Mouse (Mus musculus) hindbrain, embryonic 13.5 days (tissue): ENCODE results near the gene Gusb. TPM values are rescaled to one million over a fixed set of nuclear protein-coding genes. Genes with fewer than 3 reads are reported as not detected.

Source experiments
- ATAC-seq: fragments of 200-750 bp; cut with Nextera tagmentation; 2 replicates; pipeline ENCODE4 v1.8.0; 2017; ENCODE audit warnings: moderate TSS enrichment; ENCODE audit not compliant: low FRiP score
- H3K27ac ChIP-seq: fragments of 300-500 bp; sonication (generic); 2 replicates; pipeline ENCODE4 v1.5.1; 2015; ENCODE audit warnings: inconsistent platforms, mild to moderate bottlenecking, moderate library complexity
- H3K27me3 ChIP-seq: fragments of 300-500 bp; sonication (generic); 2 replicates; pipeline ENCODE4 v1.6.1; 2015; ENCODE audit warnings: mild to moderate bottlenecking, inconsistent platforms
- H3K36me3 ChIP-seq: fragments of 300-500 bp; sonication (generic); 2 replicates; pipeline ENCODE4 v1.6.1; 2015; ENCODE audit warnings: mild to moderate bottlenecking, inconsistent platforms
- H3K4me1 ChIP-seq: fragments of 300-500 bp; sonication (generic); replicated peaks from 2 replicates; pipeline ENCODE4 v1.6.1; 2015; ENCODE audit warnings: inconsistent platforms
- H3K4me2 ChIP-seq: fragments of 300-500 bp; sonication (generic); 2 replicates; pipeline ENCODE4 v1.6.1; 2015; ENCODE audit warnings: inconsistent platforms, mild to moderate bottlenecking, moderate library complexity
- H3K4me3 ChIP-seq: fragments of 300-500 bp; sonication (generic); 2 replicates; pipeline ENCODE4 v1.5.1; 2015; ENCODE audit warnings: mild to moderate bottlenecking, inconsistent platforms
- H3K9ac ChIP-seq: fragments of 300-500 bp; sonication (generic); 2 replicates; pipeline ENCODE4 v1.6.1; 2015; ENCODE audit warnings: mild to moderate bottlenecking, inconsistent platforms
- H3K9me3 ChIP-seq: fragments of 300-500 bp; sonication (generic); 2 replicates; pipeline ENCODE4 v1.6.1; 2016; ENCODE audit warnings: inconsistent platforms
- WGBS: fragments of 180-500 bp; shearing (Covaris S2); methylation state at CpG from one replicate; pipeline ENCODE4 v1.1.7; 2015; 5-methylcytosine and 5-hydroxymethylcytosine counted together
- polyA plus RNA-seq: library from polyadenylated mRNA; unstranded; fragments of >200 nt; fragmentation: Nextera tagmentation; extraction: Ambion mirVana; gene quantifications from 2 replicates; pipeline ENCODE4 v1.2.1, GENCODE M21; 2015

Gene Gusb
- polyA plus RNA-seq, 1 experiment from 2014 or later: 28.9 TPM

- WGBS: 63% methylated on average over 5 of the region's 5 CpGs
- Histone ChIP-seq H3K36me3 (peaks cover 12% of the 10 kb centered on the region; the same call in 1 of the 2 replicates), H3K9me3 (no peaks in the 10 kb centered on the region), H3K27me3 (peaks cover 4% of the 10 kb centered on the region; the same call in 1 of the 2 replicates), H3K4me2 (no peak overlapping the region), H3K4me3 (no peak overlapping the region), H3K4me1 (peaks cover 14% of the 10 kb centered on the region), H3K27ac (no peak overlapping the region), H3K9ac (peak overlapping the region; percentile 21; the same call in 1 of the 2 replicates)
- no peak for ATAC-seq
Observed at GRCm38 (mm10) chr5:130021361-130021966, 18.6 kb upstream of the Gusb start.

DNA sequence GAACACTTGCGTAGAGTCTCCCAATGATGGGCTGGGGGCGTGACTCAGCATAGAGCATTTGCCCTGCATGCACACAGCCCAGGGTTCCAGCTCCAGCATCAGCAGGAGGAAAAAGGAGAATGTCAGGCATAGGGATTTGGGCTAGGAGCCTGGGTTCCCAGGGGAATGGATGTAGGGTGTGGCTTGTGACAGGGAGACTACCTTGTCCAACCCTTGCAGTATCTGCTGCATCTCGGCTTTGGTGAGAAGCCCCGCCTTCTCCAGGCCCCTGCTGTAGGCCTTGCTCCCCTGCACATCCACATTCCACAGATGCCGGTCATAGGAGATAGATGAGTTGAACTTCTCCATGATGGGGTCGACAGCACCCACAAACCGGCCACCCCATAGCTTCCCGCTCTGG, 16.6 kb upstream of the Gusb start:
- Histone ChIP-seq H3K27me3 (no peaks in the 10 kb centered on the region), H3K4me2 (no peak overlapping the region), H3K9me3 (no peaks in the 10 kb centered on the region), H3K27ac (no peak overlapping the region), H3K36me3 (peaks cover 28% of the 10 kb centered on the region), H3K9ac (no peak overlapping the region), H3K4me1 (peaks cover 11% of the 10 kb centered on the region), H3K4me3 (no peak overlapping the region)
- WGBS: 84% methylated on average over 8 of the region's 8 CpGs
- no peak for ATAC-seq

DNA sequence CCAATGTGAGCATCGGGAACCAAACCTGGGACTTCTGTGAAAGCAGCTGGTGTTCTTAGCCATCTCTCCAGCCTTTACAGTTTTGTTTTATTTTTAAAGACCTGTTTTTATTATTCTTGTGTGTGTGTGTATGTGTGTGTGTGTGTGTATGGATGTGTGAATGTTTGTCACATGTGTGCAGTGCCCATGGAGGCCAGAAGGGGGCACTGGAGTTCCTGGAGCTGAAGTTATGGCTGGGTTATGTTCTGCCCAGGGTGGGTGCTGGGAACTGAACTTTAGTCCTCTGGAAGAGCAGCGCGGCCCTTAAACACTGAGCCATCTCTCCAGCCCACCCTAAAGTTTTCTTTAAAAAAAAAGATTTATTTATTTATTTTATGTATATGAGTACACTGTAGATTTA, 12.3 kb upstream of the Gusb start:
- H3K27ac ChIP-seq: no peak overlapping the region
- H3K9ac ChIP-seq: no peak overlapping the region
- no peaks in the 10 kb centered on the region for H3K27me3 ChIP-seq
- no peak overlapping the region for H3K4me3 ChIP-seq
- H3K9me3 ChIP-seq: peaks cover 7% of the 10 kb centered on the region; the same call in 1 of the 2 replicates
- no peaks in the 10 kb centered on the region for H3K4me1 ChIP-seq
- 98% methylated on average over 3 of the region's 3 CpGs for WGBS
- ATAC-seq: no peak
- H3K4me2 ChIP-seq: no peak overlapping the region
- H3K36me3 ChIP-seq: peaks cover 57% of the 10 kb centered on the region

GRCm38 (mm10) chr5:130010961-130011360, 8.1 kb upstream of the Gusb start:
- Histone ChIP-seq H3K9me3 (peaks cover 7% of the 10 kb centered on the region; the same call in 1 of the 2 replicates), H3K4me2 (no peak overlapping the region), H3K9ac (no peak overlapping the region), H3K36me3 (peaks cover 43% of the 10 kb centered on the region), H3K27me3 (no peaks in the 10 kb centered on the region), H3K4me3 (no peak overlapping the region), H3K27ac (no peak overlapping the region), H3K4me1 (no peaks in the 10 kb centered on the region)
- no peak for ATAC-seq
- WGBS: 96% methylated on average over 5 of the region's 5 CpGs

GRCm38 (mm10) chr5:130009784-130010183, 6.9 kb upstream of the Gusb start:
- no peak for ATAC-seq
- 97% methylated on average over 4 of the region's 4 CpGs for WGBS
- Histone ChIP-seq H3K4me3 (no peak overlapping the region), H3K27me3 (no peaks in the 10 kb centered on the region), H3K9ac (no peak overlapping the region), H3K4me1 (no peaks in the 10 kb centered on the region), H3K36me3 (peaks cover 31% of the 10 kb centered on the region), H3K4me2 (no peak overlapping the region), H3K9me3 (peaks cover 14% of the 10 kb centered on the region), H3K27ac (no peak overlapping the region)

DNA sequence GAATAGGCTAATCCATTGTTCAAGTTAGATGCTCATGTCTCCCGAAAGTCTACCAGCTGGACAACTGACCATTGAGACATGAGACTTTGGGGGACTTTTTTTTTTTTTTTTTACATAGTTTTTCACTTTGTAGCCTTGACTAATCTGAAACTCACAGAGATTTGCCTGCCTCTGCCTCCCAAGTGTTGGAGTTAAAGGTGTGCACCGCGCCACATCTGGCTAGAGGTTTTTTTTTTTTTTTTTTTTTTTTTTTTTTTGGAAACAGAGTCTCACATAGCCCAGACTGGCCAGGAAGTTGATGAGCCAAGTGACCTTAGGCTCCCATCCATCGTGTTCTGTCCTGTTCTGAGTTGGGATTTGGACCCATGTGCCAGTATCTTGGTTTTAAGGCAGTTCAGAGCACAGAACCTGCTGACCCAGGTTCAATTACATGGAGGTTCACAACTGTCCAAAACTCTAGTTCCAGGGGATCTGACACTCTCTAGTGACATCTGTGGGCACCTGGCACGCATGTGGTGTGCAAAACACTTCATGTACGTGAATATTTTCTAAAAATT, 5.3 kb upstream of the Gusb start:
- no peak for ATAC-seq
- peaks cover 14% of the 10 kb centered on the region for H3K9me3 ChIP-seq
- H3K4me3 ChIP-seq: no peak overlapping the region
- H3K36me3 ChIP-seq: peaks cover 23% of the 10 kb centered on the region
- 80% methylated on average over 6 of the region's 6 CpGs for WGBS
- H3K4me2 ChIP-seq: no peak overlapping the region
- H3K27ac ChIP-seq: no peak overlapping the region
- no peak overlapping the region for H3K9ac ChIP-seq
- 0 out of 2 replicates have a peak, but pooled peaks cover under 1% of the 10 kb centered on the region for H3K4me1 ChIP-seq
- H3K27me3 ChIP-seq: no peaks in the 10 kb centered on the region

DNA sequence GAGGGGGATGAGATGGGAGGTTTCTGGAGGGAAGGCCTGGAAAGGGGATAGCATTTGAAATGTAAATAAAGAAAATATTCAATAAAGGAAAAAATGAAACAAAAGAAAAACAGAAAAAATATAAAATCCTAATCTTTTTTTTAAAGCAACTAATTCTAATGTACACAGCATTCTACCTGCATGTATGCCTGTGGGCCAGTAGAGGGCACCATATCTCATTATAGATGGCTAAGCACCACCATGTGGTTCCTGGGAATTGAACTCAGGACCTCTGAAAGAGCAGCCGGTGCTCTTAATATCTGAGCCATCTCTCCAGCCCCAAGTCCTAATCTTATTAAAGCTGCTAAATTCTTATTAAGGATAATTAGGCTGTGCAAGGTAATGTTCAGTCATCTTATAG, 4.5 kb upstream of the Gusb start:
- peaks cover 14% of the 10 kb centered on the region for H3K9me3 ChIP-seq
- peaks cover 17% of the 10 kb centered on the region for H3K36me3 ChIP-seq
- H3K4me3 ChIP-seq: no peak overlapping the region
- peaks cover 7% of the 10 kb centered on the region for H3K4me1 ChIP-seq
- WGBS: 93% methylated on average over 1 of the region's 1 CpGs
- H3K9ac ChIP-seq: no peak overlapping the region
- H3K27me3 ChIP-seq: no peaks in the 10 kb centered on the region
- no peak overlapping the region for H3K4me2 ChIP-seq
- H3K27ac ChIP-seq: no peak overlapping the region
- no peak for ATAC-seq

- no peak overlapping the region for H3K27ac ChIP-seq
- peak overlapping the region; percentile 79 for H3K9ac ChIP-seq
- H3K36me3 ChIP-seq: no peaks in the 10 kb centered on the region
- no peaks in the 10 kb centered on the region for H3K27me3 ChIP-seq
- H3K9me3 ChIP-seq: peaks cover 7% of the 10 kb centered on the region; the same call in 1 of the 2 replicates
- H3K4me2 ChIP-seq: peak overlapping the region; percentile 72
- WGBS: 61% methylated on average over 7 of the region's 7 CpGs
- H3K4me3 ChIP-seq: peak overlapping the region; percentile 53
- H3K4me1 ChIP-seq: peaks cover 18% of the 10 kb centered on the region
- no peak for ATAC-seq
Observed at GRCm38 (mm10) chr5:130003229-130003628, 380 bp upstream of the Gusb start.

DNA sequence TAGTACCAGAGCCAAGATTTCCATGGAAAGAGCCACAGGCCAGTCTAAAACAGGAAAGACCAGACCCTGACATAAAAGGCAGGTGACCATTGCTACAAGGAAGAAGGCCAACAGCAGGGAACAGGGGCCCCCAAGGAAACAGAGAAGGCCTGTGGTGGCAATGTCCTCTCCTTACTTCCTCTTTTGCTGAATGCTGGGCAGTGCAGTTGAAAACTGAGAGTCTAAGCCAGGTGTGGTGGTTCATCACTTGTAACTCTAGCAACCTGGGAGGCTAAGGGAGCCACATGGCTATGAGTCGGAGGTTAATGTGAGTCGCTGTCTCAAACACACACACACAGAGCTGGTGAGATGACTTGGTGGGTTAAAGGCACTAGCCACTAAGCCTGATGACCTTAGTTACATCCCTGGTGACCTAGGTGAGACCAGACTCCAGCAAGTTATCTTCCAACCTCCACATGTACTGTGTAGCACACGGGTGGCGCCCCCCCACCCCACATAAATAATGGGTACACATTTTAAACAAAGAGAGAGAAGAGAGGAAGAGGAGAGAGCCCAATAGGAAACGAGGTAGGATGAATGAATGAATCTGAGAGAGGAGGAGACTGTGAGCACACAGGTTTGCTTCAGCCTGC, 1.4 kb downstream of the Gusb start:
- peak overlapping the region; percentile 72 for H3K4me2 ChIP-seq
- no peaks in the 10 kb centered on the region for H3K36me3 ChIP-seq
- peaks cover 7% of the 10 kb centered on the region; the same call in 1 of the 2 replicates for H3K9me3 ChIP-seq
- H3K4me1 ChIP-seq: peaks cover 18% of the 10 kb centered on the region
- H3K27ac ChIP-seq: no peak overlapping the region
- H3K4me3 ChIP-seq: peak overlapping the region; percentile 53
- no peak for ATAC-seq
- 75% methylated on average over 5 of the region's 5 CpGs for WGBS
- peak overlapping the region; percentile 79; the same call in 1 of the 2 replicates for H3K9ac ChIP-seq
- no peaks in the 10 kb centered on the region for H3K27me3 ChIP-seq

GRCm38 (mm10) chr5:130000735-130001134, 2.1 kb downstream of the Gusb start:
- ATAC-seq: no peak
- no peak overlapping the region for H3K4me3 ChIP-seq
- WGBS: 91% methylated on average over 12 of the region's 12 CpGs
- no peaks in the 10 kb centered on the region for H3K36me3 ChIP-seq
- H3K27ac ChIP-seq: no peak overlapping the region
- H3K4me2 ChIP-seq: no peak overlapping the region
- peaks cover 18% of the 10 kb centered on the region for H3K4me1 ChIP-seq
- H3K27me3 ChIP-seq: no peaks in the 10 kb centered on the region
- no peak overlapping the region for H3K9ac ChIP-seq
- H3K9me3 ChIP-seq: peaks cover 7% of the 10 kb centered on the region; the same call in 1 of the 2 replicates

GRCm38 (mm10) chr5:129999097-129999496, 3.8 kb downstream of the Gusb start:
- ATAC-seq: no peak
- H3K4me2 ChIP-seq: no peak overlapping the region
- no peak overlapping the region for H3K9ac ChIP-seq
- H3K36me3 ChIP-seq: no peaks in the 10 kb centered on the region
- no peak overlapping the region for H3K4me3 ChIP-seq
- WGBS: 38% methylated on average over 4 of the region's 4 CpGs
- H3K9me3 ChIP-seq: no peaks in the 10 kb centered on the region
- H3K4me1 ChIP-seq: peaks cover 18% of the 10 kb centered on the region
- no peak overlapping the region for H3K27ac ChIP-seq
- no peaks in the 10 kb centered on the region for H3K27me3 ChIP-seq

DNA sequence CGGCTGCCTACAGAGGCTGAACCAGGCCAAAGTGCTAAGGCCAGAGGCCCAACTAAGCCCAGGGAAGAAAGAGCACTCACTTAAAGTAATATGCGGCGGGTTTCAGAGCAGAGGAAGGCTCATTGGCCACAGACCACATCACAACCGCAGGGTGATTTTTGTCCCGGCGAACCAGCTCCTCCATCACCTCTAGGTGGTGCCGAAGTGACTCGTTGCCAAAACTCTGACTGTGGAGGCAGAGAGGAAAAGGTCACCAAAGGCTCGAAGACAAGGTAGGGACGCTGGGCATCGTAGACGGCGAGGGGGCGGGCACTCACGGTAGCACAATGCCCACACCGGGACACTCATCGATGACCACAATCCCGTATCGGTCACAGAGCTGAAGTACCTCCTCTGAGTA, 5.1 kb downstream of the Gusb start:
- Histone ChIP-seq H3K4me1 (peaks cover 13% of the 10 kb centered on the region), H3K27ac (no peak overlapping the region), H3K4me2 (no peak overlapping the region), H3K9ac (no peak overlapping the region), H3K4me3 (no peak overlapping the region), H3K36me3 (peaks cover 6% of the 10 kb centered on the region; the same call in 1 of the 2 replicates), H3K27me3 (no peaks in the 10 kb centered on the region), H3K9me3 (no peaks in the 10 kb centered on the region)
- ATAC-seq: no peak
- WGBS: 70% methylated on average over 19 of the region's 19 CpGs
